Mouse (Mus musculus) kidney, adult 2 months (tissue): ENCODE results near the gene Zan. TPM values are rescaled to one million over a fixed set of nuclear protein-coding genes. Genes with fewer than 3 reads are reported as not detected.

Experiments
- DNase-seq: peaks from one replicate; pipeline ENCODE4 v3.0.0; 2021
- H3K27ac ChIP-seq: fragments of 200-500 bp; 2 replicates; pipeline ENCODE4 v1.5.1; 2012; ENCODE audit warnings: low read depth, low read length, control low read depth, inconsistent platforms; ENCODE audit not compliant: insufficient read depth
- H3K27me3 ChIP-seq: fragments of 200-500 bp; replicated peaks from 2 replicates; pipeline ENCODE4 v1.6.1; 2012; ENCODE audit warnings: mild to moderate bottlenecking, moderate library complexity, low read length, inconsistent platforms; ENCODE audit not compliant: control insufficient read depth, insufficient read depth
- H3K36me3 ChIP-seq: fragments of 200-500 bp; 2 replicates; pipeline ENCODE4 v1.6.1; 2012; ENCODE audit warnings: mild to moderate bottlenecking, moderate library complexity, low read length, inconsistent platforms; ENCODE audit not compliant: control insufficient read depth, insufficient read depth
- H3K4me1 ChIP-seq: fragments of 200-500 bp; 2 replicates; pipeline ENCODE4 v1.6.1; 2011; ENCODE audit warnings: low read length; ENCODE audit not compliant: control insufficient read depth, insufficient read depth
- H3K4me3 ChIP-seq: fragments of 200-500 bp; 2 replicates; pipeline ENCODE4 v1.5.1; 2011; ENCODE audit warnings: mild to moderate bottlenecking, low read depth, low read length, control low read depth; ENCODE audit not compliant: insufficient read depth
- CTCF ChIP-seq: fragments of 200-500 bp; conservative IDR thresholded peaks from 2 replicates; pipeline ENCODE4 v1.5.1; 2011; ENCODE audit warnings: low read depth, mild to moderate bottlenecking, control low read depth, low read length, moderate library complexity, mixed read lengths; ENCODE audit not compliant: insufficient read depth, insufficient read length
- POLR2A ChIP-seq: fragments of 200-500 bp; IDR thresholded peaks from one replicate; pipeline ENCODE4 v1.6.1; 2011; ENCODE audit warnings: low read depth, low read length, control low read depth
- WGBS: fragments of 180-500 bp; shearing (Covaris S2); methylation state at CpG from one replicate; pipeline ENCODE4 v1.1.7; 2018; 5-methylcytosine and 5-hydroxymethylcytosine counted together
- polyA plus RNA-seq: library from polyadenylated mRNA; depleted of rRNA; stranded (reverse); fragments of >200 nt; gene quantifications from 2 replicates; pipeline ENCODE4 v1.2.3, GENCODE M21; 2012; rRNA removed

The Zan gene
- polyA plus RNA-seq, 1 experiment: 0.16 TPM

DNA sequence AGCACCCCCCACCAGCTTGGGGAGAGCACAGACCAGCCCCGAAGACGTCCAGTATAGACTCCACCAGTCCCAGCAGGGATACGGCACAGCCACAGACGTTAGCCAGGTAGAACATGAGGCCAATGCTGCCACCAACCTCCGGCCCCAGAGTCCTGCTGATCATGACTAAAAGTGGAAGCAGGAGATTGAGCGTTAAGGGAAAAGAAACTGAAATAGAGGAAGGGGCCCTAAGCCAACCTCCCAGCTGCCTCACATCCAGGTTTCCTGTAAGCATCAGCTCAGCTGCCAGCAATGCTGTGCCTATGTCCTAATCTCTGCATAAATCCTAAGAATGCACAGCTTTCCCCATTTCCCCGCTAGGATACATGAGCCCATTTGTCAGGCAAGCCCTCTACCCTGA, 146.0 kb downstream of the Zan start:
- Histone ChIP-seq H3K27ac (no peak overlapping the region), H3K4me1 (no peaks in the 10 kb centered on the region; the same call in 1 of the 2 replicates), H3K4me3 (no peak overlapping the region), H3K36me3 (no peaks in the 10 kb centered on the region; the same call in 1 of the 2 replicates), H3K27me3 (no peaks in the 10 kb centered on the region)
- TF ChIP-seq POLR2A (no peak), CTCF (no peak)
- DNase-seq: no peak
- 85% methylated on average over 7 of the region's 7 CpGs for WGBS

Other genes starting within 250 kb of the Zan start
- 4.7 and 5.1 TPM in 2 replicates for gene Ache, start 189.5 kb downstream of the Zan start, polyA plus RNA-seq
- 17.3 and 18.4 TPM in 2 replicates for gene Ufsp1, start 182.4 kb downstream of the Zan start, polyA plus RNA-seq
- gene Srrt, start 169.4 kb downstream of the Zan start, polyA plus RNA-seq: 83.0 and 86.9 TPM in 2 replicates
- gene Trip6, start 162.7 kb downstream of the Zan start, polyA plus RNA-seq: 53.2 and 60.2 TPM in 2 replicates
- gene Slc12a9, start 143.5 kb downstream of the Zan start, polyA plus RNA-seq: 21.6 and 25.9 TPM in 2 replicates
- 49.1 and 53.3 TPM in 2 replicates for gene Ephb4, start 127.0 kb downstream of the Zan start, polyA plus RNA-seq
- gene Pop7, start 25.5 kb upstream of the Zan start, polyA plus RNA-seq: 38.9 and 39.1 TPM in 2 replicates
- 24.4 and 26.9 TPM in 2 replicates for gene Gigyf1, start 41.5 kb upstream of the Zan start, polyA plus RNA-seq
- gene Epo, start 56.2 kb upstream of the Zan start, polyA plus RNA-seq: 0.38 TPM in 1 of 2 replicates, not detected in the other
- gene Gnb2, start 56.4 kb upstream of the Zan start, polyA plus RNA-seq: 645 and 701 TPM in 2 replicates
- gene Actl6b, start 76.5 kb upstream of the Zan start, polyA plus RNA-seq: 0.12 and 0.16 TPM in 2 replicates
- gene Tfr2, start 92.8 kb upstream of the Zan start, polyA plus RNA-seq: 1.2 and 1.7 TPM in 2 replicates
- 84.2 and 86.6 TPM in 2 replicates for gene Mospd3, start 124.0 kb upstream of the Zan start, polyA plus RNA-seq
- 160 and 179 TPM in 2 replicates for gene Pcolce, start 136.7 kb upstream of the Zan start, polyA plus RNA-seq
- gene Fbxo24, start 151.9 kb upstream of the Zan start, polyA plus RNA-seq: 0.20 and 0.41 TPM in 2 replicates
- 39.4 and 45.5 TPM in 2 replicates for gene Lrch4, start 152.1 kb upstream of the Zan start, polyA plus RNA-seq
- 12.2 and 19.8 TPM in 2 replicates for gene Gm20605, start 152.1 kb upstream of the Zan start, polyA plus RNA-seq
- gene Sap25, start 164.3 kb upstream of the Zan start, polyA plus RNA-seq: 61.1 and 77.6 TPM in 2 replicates
- gene Irs3, start 168.7 kb upstream of the Zan start, polyA plus RNA-seq: 4.2 and 4.4 TPM in 2 replicates
- 36.5 and 48.1 TPM in 2 replicates for gene Agfg2, start 207.7 kb upstream of the Zan start, polyA plus RNA-seq